Mouse (Mus musculus): ENCODE results near the gene Apobec4. TPM values are rescaled to one million over a fixed set of nuclear protein-coding genes. Genes with fewer than 3 reads are reported as not detected.

The Apobec4 gene
- total and polyA plus RNA-seq, 3 experiments, result not detected

DNA sequence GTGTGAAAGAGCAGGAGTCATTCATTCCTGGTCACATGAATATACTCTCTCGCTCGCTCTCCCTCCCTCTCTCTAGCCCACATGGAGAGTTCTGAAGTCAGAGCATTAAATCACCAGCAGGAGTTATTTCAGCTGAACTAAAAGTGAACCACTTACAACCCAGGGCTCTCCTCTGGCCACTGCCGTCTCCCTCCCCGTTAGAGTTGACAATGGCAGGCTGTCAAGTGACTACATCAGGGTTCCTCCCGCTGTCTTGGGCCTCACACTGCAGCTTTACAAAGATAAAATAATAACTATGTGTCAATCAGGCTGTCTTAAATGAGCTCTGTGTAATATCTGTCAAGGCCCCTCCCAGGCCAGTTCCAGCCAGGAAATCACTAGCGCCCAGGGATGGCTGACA, 47.4 kb upstream of the Apobec4 start:
- Histone ChIP-seq H3K27me3 (ENCODE audit: control insufficient read depth in 1 of 2, insufficient read depth in 2 of 2, low read length in 2 of 2) (peaks cover 7 to 18% of the 10 kb centered on the region in 2 experiments), H3K36me3 (ENCODE audit: control insufficient read depth in 1 of 2, insufficient read depth in 2 of 2, low read length in 2 of 2) (no peaks in the 10 kb centered on the region), H3K27ac (ENCODE audit: control insufficient read depth, low read depth, low read length) (no peak overlapping the region), H3K9ac (ENCODE audit: control insufficient read depth, low read depth, low read length, poor library complexity, severe bottlenecking) (no peak overlapping the region), H3K4me3 (ENCODE audit: control insufficient read depth in 1 of 2, insufficient read depth in 1 of 2, low read depth in 2 of 2, low read length in 2 of 2) (no peak overlapping the region), H3K9me3 (replicated peaks; ENCODE audit: insufficient read depth, low read length) (no peaks in the 10 kb centered on the region), H3K79me2 (ENCODE audit: control insufficient read depth, insufficient read depth, low read length, poor library complexity) (no peaks in the 10 kb centered on the region), H3K4me1 (ENCODE audit: control insufficient read depth in 1 of 2, insufficient read depth in 2 of 2, low read length in 2 of 2) (no peaks in the 10 kb centered on the region)
- DNase-seq (ENCODE audit: low read depth, low spot score), result no peak
- no peak for TF ChIP-seq HCFC1 (IDR thresholded peaks at IDR 0.05; ENCODE audit: low read depth, low read length)
- no peak for TF ChIP-seq MAFK (IDR thresholded peaks at IDR 0.05; ENCODE audit: borderline replicate concordance, low read depth, low read length)
- no peak for TF ChIP-seq MYB (IDR thresholded peaks at IDR 0.05; ENCODE audit: low read depth, low read length)
- TF ChIP-seq POLR2AphosphoS2 (IDR thresholded peaks at IDR 0.05; ENCODE audit: low read length), result no peak
- no peak for TF ChIP-seq CHD2 (IDR thresholded peaks at IDR 0.05; ENCODE audit: low read length)
- TF ChIP-seq MAZ (IDR thresholded peaks at IDR 0.05; ENCODE audit: low read depth, low read length), result no peak
- TF ChIP-seq ZMIZ1 (IDR thresholded peaks at IDR 0.05; ENCODE audit: low read depth, low read length), result no peak
- no peak for TF ChIP-seq GATA1 (IDR thresholded peaks at IDR 0.05; ENCODE audit: low read depth, low read length)
- no peak for TF ChIP-seq POLR2A (IDR thresholded peaks at IDR 0.05; ENCODE audit: control insufficient read depth in 1 of 2, insufficient read depth in 1 of 2, low read depth in 1 of 2, low read length in 2 of 2, poor library complexity in 1 of 2)
- TF ChIP-seq KAT2A (conservative IDR thresholded peaks at IDR 0.05; ENCODE audit: low read depth, low read length), result no peak
- TF ChIP-seq TBP (IDR thresholded peaks at IDR 0.05; ENCODE audit: low read depth, low read length), result no peak
- no peak for TF ChIP-seq NELFE (IDR thresholded peaks at IDR 0.05; ENCODE audit: low read depth, low read length)
- TF ChIP-seq POLR2AphosphoS5 (IDR thresholded peaks at IDR 0.05; ENCODE audit: borderline replicate concordance, low read depth, low read length), result no peak
- TF ChIP-seq UBTF (IDR thresholded peaks at IDR 0.05; ENCODE audit: borderline replicate concordance, insufficient read depth, low read depth, low read length), result no peak
- TF ChIP-seq USF2 (IDR thresholded peaks at IDR 0.05; ENCODE audit: borderline replicate concordance in 1 of 2, insufficient read depth in 1 of 2, low read depth in 1 of 2, low read length in 2 of 2), result no peak
- no peak for TF ChIP-seq TAL1 (IDR thresholded peaks at IDR 0.05; ENCODE audit: low read length)
- no peak for TF ChIP-seq SIN3A (IDR thresholded peaks at IDR 0.05; ENCODE audit: low read length)

DNA sequence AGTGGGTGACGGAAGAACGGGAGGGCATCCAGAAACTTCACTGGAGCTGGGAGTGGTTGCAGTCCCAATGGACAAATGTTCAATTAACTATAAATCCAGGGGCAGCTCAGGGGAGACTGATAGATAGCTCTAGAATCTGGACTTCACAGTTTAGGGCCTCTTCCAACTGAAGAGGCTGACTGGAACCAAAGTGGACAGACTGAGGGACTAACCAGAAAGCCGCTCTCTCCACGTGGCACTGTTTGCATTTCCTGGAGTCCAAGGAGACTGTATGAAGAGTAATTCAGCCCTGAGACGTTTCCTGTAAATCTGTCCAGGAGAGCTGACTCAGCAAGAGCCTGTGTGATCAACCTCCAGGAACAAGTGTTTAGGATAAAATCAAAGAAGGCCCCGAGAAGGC, 46.4 kb upstream of the Apobec4 start:
- DNase-seq (ENCODE audit: low read depth, low spot score), result no peak
- Histone ChIP-seq H3K27me3 (ENCODE audit: control insufficient read depth in 1 of 2, insufficient read depth in 2 of 2, low read length in 2 of 2) (peaks cover 9 to 21% of the 10 kb centered on the region in 2 experiments), H3K4me3 (ENCODE audit: control insufficient read depth in 1 of 2, insufficient read depth in 1 of 2, low read depth in 2 of 2, low read length in 2 of 2) (no peak overlapping the region), H3K79me2 (ENCODE audit: control insufficient read depth, insufficient read depth, low read length, poor library complexity) (no peaks in the 10 kb centered on the region), H3K9me3 (replicated peaks; ENCODE audit: insufficient read depth, low read length) (no peaks in the 10 kb centered on the region), H3K4me1 (ENCODE audit: control insufficient read depth in 1 of 2, insufficient read depth in 2 of 2, low read length in 2 of 2) (no peaks in the 10 kb centered on the region), H3K36me3 (ENCODE audit: control insufficient read depth in 1 of 2, insufficient read depth in 2 of 2, low read length in 2 of 2) (no peaks in the 10 kb centered on the region), H3K27ac (ENCODE audit: control insufficient read depth, low read depth, low read length) (no peak overlapping the region), H3K9ac (ENCODE audit: control insufficient read depth, low read depth, low read length, poor library complexity, severe bottlenecking) (no peak overlapping the region)
- TF ChIP-seq ELF1 (IDR thresholded peaks at IDR 0.05; ENCODE audit: low read depth, low read length), result no peak
- TF ChIP-seq MAFK (IDR thresholded peaks at IDR 0.05; ENCODE audit: borderline replicate concordance, low read depth, low read length), result no peak
- no peak for TF ChIP-seq POLR2AphosphoS2 (IDR thresholded peaks at IDR 0.05; ENCODE audit: low read length)
- no peak for TF ChIP-seq SMC3 (IDR thresholded peaks at IDR 0.05; ENCODE audit: low read depth, low read length)
- no peak for TF ChIP-seq RAD21 (IDR thresholded peaks at IDR 0.05; ENCODE audit: low read depth, low read length)
- TF ChIP-seq MYC (IDR thresholded peaks at IDR 0.05; ENCODE audit: low read depth, low read length), result no peak
- no peak for TF ChIP-seq ZC3H11A (IDR thresholded peaks at IDR 0.05; ENCODE audit: low read depth, low read length)
- TF ChIP-seq ZMIZ1 (IDR thresholded peaks at IDR 0.05; ENCODE audit: low read depth, low read length), result no peak
- TF ChIP-seq BHLHE40 (IDR thresholded peaks at IDR 0.05; ENCODE audit: borderline replicate concordance, low read depth, low read length), result no peak
- TF ChIP-seq MAX (IDR thresholded peaks at IDR 0.05; ENCODE audit: low read length), result no peak
- TF ChIP-seq ZKSCAN1 (IDR thresholded peaks at IDR 0.05; ENCODE audit: low read depth, low read length), result no peak
- no peak for TF ChIP-seq SIN3A (IDR thresholded peaks at IDR 0.05; ENCODE audit: low read length)
- no peak for TF ChIP-seq HCFC1 (IDR thresholded peaks at IDR 0.05; ENCODE audit: low read depth, low read length)
- no peak for TF ChIP-seq TCF12 (IDR thresholded peaks at IDR 0.05; ENCODE audit: low read depth, low read length)
- TF ChIP-seq NELFE (IDR thresholded peaks at IDR 0.05; ENCODE audit: low read depth, low read length), result no peak
- no peak for TF ChIP-seq POLR2AphosphoS5 (IDR thresholded peaks at IDR 0.05; ENCODE audit: borderline replicate concordance, low read depth, low read length)
- TF ChIP-seq MYB (IDR thresholded peaks at IDR 0.05; ENCODE audit: low read depth, low read length), result no peak
